Mouse (Mus musculus) CD4-positive, CD25-positive, alpha-beta regulatory T cell, adult 2 months (primary cell): ENCODE measurements at regions not wholly inside any gene's neighbourhood (a gene's known extent, or its start where the extent isn't known, plus 50 kb on each side); places are given as distances from the start of the nearest gene placed in this dataset.
A peak's percentile ranks its signal among the peaks of the same experiment; 100 is the strongest.

Experiments used
- DNase-seq: peaks from one replicate; pipeline ENCODE4 v3.0.0-alpha.2; 2012; ENCODE audit warnings: low read depth, low spot score

DNA sequence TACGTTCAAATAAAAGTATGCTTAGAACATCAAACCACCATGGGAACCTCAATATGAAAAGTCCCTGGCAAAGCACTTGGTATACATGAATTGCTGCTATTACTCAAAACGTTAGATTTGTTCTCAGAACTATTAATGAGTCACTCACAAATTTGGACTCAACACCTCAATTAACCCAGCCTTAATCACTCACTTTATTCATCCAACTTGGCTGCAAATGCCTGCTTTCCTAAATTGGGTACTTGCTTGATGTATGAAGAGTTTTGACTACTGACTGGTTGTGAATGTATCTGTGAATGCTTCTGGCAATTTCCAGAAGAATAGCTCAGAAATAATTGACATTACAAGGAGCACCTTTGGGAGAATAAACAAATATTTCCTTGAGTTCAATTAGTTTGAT, 308.6 kb downstream of the Arl4a start:
- DNase-seq: no peak

- no peak for DNase-seq
Measured at GRCm38 (mm10) chr12:39724172-39724571, 313.7 kb downstream of the Arl4a start.

DNA sequence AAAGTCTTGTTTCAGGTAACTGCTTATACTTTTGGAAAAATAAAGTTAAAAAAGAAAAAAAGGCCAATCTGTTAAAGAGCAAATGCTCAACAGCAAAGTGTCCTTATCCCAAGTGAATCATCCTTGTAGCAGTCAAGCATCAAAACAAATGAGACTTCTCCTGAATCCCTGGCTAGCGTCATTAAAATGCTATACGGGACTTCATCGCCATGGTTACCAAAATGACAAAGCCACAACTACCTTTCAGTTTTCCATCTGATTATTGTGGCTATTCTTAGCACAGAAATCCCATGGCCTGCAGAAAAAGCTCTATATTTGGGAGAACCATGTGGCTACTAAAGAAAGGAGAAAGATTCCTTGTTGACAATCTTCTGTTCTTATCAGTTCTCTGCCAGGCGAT, 322.7 kb downstream of the Arl4a start:
- no peak for DNase-seq

GRCm38 (mm10) chr12:39714169-39714794, 323.5 kb downstream of the Arl4a start:
- no peak for DNase-seq

- no peak for DNase-seq
Measured at GRCm38 (mm10) chr12:39711807-39712206, 326.0 kb downstream of the Arl4a start.

GRCm38 (mm10) chr12:39709850-39710249, 328.0 kb downstream of the Arl4a start:
- no peak for DNase-seq

GRCm38 (mm10) chr12:39697182-39697581, 340.6 kb downstream of the Arl4a start:
- no peak for DNase-seq

GRCm38 (mm10) chr12:39695322-39695721, 342.5 kb downstream of the Arl4a start:
- no peak for DNase-seq

DNA sequence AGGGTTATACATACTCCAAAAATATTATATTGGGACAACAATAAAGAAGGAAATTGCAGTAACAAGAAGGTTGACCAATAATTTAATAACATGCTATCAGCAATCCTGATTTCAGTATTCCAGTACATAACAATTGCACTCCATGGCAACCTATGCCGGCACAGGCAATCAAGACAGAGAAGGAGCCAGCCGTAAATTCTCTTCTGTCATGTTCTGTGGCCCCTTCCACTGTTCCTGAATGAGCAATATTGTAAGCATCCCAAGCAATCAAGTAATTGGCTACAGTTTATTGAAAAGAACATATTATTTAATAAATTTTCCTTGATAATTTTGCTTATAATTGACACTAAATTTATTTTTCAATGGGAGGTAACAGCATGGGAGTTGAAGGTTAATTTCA, 345.8 kb downstream of the Arl4a start:
- no peak for DNase-seq

DNA sequence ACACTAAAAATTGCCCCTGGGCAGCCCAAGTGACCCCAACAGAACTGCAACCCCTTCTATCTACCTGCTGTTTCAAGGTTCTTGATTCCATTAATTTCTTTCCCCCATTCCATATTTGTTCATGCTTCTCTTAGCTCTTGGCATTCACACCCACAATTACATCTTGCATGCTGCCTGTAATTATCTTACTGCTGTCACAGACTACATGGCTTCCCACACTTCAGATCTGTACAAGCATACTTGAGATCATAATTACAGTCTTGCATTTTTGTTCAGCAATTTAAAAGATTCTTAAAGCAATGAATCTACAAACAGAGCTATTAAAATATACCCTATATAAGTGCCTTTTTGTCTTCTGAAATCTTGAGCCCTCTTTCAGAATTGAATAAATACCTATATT, 352.4 kb downstream of the Arl4a start:
- DNase-seq: no peak

- DNase-seq: no peak
Measured at GRCm38 (mm10) chr12:39682121-39682520, 355.7 kb downstream of the Arl4a start.

GRCm38 (mm10) chr12:39675608-39676007, 362.2 kb downstream of the Arl4a start:
- no peak for DNase-seq

- DNase-seq: no peak
Measured at GRCm38 (mm10) chr12:39667701-39668100, 370.1 kb downstream of the Arl4a start.

- DNase-seq: peak; percentile 69
Measured at GRCm38 (mm10) chr12:39665448-39665847, 372.4 kb downstream of the Arl4a start.

DNA sequence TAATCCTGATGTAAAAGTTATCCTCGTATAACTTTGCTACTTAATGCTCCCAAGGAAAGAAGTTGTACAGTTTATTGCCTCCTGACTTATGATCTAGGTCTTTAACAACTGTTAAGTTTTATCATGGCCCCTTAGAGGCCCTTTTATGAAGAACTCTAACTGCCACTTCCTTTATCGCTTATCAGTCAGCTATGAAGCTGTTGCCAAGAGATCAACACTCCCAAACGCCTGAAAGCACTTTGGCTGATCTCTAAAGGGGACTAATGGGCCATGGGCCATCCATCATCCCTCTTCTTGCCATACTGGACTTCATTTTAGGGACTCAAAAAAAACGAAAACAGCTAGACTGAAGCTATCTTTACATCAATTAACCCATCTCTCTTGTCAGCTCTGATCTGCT, 377.4 kb downstream of the Arl4a start:
- no peak for DNase-seq

DNA sequence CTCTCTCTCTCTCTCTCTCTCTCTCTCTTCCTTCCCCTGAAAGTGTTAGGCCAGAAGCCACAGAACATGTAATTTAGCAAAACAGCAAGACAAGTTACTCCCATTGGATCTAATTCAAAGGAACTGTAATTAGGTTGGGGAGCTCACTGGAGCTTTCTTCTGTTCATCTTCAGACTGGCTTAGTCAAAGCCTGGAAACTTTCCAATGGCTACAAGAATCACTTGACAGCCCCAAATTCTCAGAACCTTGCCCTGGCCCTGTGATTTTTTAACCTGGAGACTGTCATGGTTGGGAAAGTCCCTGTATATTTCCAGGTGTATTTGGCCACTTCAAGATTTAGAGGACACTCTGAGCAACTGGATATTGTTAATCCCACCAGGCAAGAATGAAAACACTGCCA, 381.2 kb downstream of the Arl4a start:
- DNase-seq: no peak

- DNase-seq: peak; percentile 5
Measured at GRCm38 (mm10) chr12:39648952-39649351, 388.9 kb downstream of the Arl4a start.

GRCm38 (mm10) chr12:39646556-39646955, 391.3 kb downstream of the Arl4a start:
- no peak for DNase-seq

- no peak for DNase-seq
Measured at GRCm38 (mm10) chr12:39645581-39645980, 392.2 kb downstream of the Arl4a start.

DNA sequence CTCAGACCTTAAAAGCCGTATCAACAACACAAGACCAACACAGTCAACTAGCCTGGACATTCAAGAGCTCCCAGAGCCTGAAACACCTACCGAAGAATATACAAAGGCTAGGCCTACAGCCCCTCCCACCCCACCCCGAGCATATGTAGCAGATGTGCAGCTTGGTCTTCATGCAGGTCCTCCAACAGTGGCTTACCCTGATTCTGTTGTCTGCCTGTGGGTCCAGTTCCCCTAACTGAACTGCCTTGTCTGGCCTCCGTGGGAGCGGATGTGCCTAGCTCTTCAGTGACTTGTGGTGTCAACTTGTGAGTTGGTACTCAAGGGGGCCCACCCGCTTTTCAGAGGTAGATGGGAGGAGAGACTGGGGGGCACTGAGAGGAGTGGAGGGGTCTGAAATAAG, 398.6 kb downstream of the Arl4a start:
- DNase-seq: no peak

DNA sequence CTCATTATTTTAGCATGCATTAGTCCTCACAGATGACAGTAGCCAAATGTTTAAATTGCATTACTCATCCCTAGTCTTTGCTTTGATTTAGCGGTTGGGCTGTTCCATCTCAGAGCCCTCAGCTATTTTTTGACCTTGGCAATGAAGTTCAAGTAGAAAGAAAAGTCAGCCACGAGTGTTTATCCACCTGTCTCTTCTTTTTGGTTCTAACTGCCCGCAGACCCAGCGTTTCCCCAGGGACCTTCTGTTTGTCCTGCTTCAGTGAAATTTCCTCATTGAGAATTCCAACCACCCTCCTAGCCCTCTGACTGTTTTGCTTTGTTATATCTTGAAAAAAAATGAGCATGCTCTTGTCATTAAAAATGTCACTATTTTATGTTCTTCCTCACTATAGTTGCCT, 403.5 kb downstream of the Arl4a start:
- no peak for DNase-seq

GRCm38 (mm10) chr12:39621266-39621665, 416.6 kb downstream of the Arl4a start:
- no peak for DNase-seq

GRCm38 (mm10) chr12:39605289-39605688, 432.5 kb downstream of the Arl4a start:
- no peak for DNase-seq

GRCm38 (mm10) chr12:39604723-39605122, 433.1 kb downstream of the Arl4a start:
- no peak for DNase-seq
